Mouse (Mus musculus) MEL (cell line): ENCODE data around the gene Mnd1. TPM values are rescaled to one million over a fixed set of nuclear protein-coding genes. Genes with fewer than 3 reads are reported as not detected.

Experiments
- DNase-seq: peaks from one replicate; pipeline ENCODE4 v3.0.0; 2011; ENCODE audit warnings: low read depth, low spot score
- H3K27ac ChIP-seq: 2 replicates; pipeline ENCODE4 v1.5.1; 2012; ENCODE audit warnings: low read depth, mild to moderate bottlenecking, control low read depth, low read length, moderate library complexity; ENCODE audit not compliant: control insufficient read depth
- H3K27me3 ChIP-seq, 2 experiments: fragments of 150-350 bp in 1 of 2; sonication (generic) in 1 of 2; 2 replicates each; pipeline ENCODE4 v1.6.1; 2012; ENCODE audit warnings: low read length in 2 of 2, mild to moderate bottlenecking in 2 of 2, improper control_type of control experiment in 1 of 2, moderate library complexity in 1 of 2; ENCODE audit not compliant: insufficient read depth in 2 of 2, control insufficient read depth in 1 of 2
- H3K36me3 ChIP-seq, 2 experiments: 2 replicates each; pipeline ENCODE4 v1.6.1; 2012 to 2014; ENCODE audit warnings: low read length in 2 of 2, improper control_type of control experiment in 1 of 2, inconsistent platforms in 1 of 2, mild to moderate bottlenecking in 1 of 2; ENCODE audit not compliant: insufficient read depth in 2 of 2, control insufficient read depth in 1 of 2
- H3K4me1 ChIP-seq, 2 experiments: fragments of 150-350 bp in 1 of 2; sonication (generic) in 1 of 2; 2 replicates each; pipeline ENCODE4 v1.6.1; 2012; ENCODE audit warnings: low read length in 2 of 2, improper control_type of control experiment in 1 of 2, mild to moderate bottlenecking in 1 of 2; ENCODE audit not compliant: insufficient read depth in 2 of 2, control insufficient read depth in 1 of 2
- H3K4me3 ChIP-seq, 2 experiments: fragments of 150-350 bp in 1 of 2; sonication (generic) in 1 of 2; 2 replicates each; pipeline ENCODE4 v1.5.1; 2012; ENCODE audit warnings: low read depth in 2 of 2, low read length in 2 of 2, mild to moderate bottlenecking in 2 of 2, moderate library complexity in 2 of 2, control low read depth in 1 of 2, improper control_type of control experiment in 1 of 2; ENCODE audit not compliant: control insufficient read depth in 1 of 2, insufficient read depth in 1 of 2
- H3K79me2 ChIP-seq: 2 replicates; pipeline ENCODE4 v1.6.1; 2012; ENCODE audit warnings: mild to moderate bottlenecking, low read length, moderate library complexity; ENCODE audit not compliant: control insufficient read depth, poor library complexity, insufficient read depth
- H3K9ac ChIP-seq: 2 replicates; pipeline ENCODE4 v1.6.1; 2012; ENCODE audit warnings: low read depth, mild to moderate bottlenecking, control low read depth, low read length, moderate library complexity; ENCODE audit not compliant: control insufficient read depth, poor library complexity, severe bottlenecking
- H3K9me3 ChIP-seq: fragments of 150-350 bp; sonication (generic); replicated peaks from 2 replicates; pipeline ENCODE4 v1.6.1; 2012; ENCODE audit warnings: mild to moderate bottlenecking, low read length, improper control_type of control experiment, moderate library complexity; ENCODE audit not compliant: insufficient read depth
- BHLHE40 ChIP-seq: IDR thresholded peaks from 2 replicates; pipeline ENCODE4 v1.6.1; 2012; ENCODE audit warnings: low read depth, mild to moderate bottlenecking, inconsistent platforms, low read length, improper control_type of control experiment, borderline replicate concordance
- CHD1 ChIP-seq: IDR thresholded peaks from 2 replicates; pipeline ENCODE4 v1.6.1; 2012; ENCODE audit warnings: low read depth, mild to moderate bottlenecking, inconsistent platforms, low read length, improper control_type of control experiment
- CHD2 ChIP-seq: IDR thresholded peaks from 2 replicates; pipeline ENCODE4 v1.6.1; 2011; ENCODE audit warnings: low read length, improper control_type of control experiment
- CTCF ChIP-seq, 3 experiments: IDR thresholded peaks in 2 of 3; conservative IDR thresholded peaks in 1 of 3; 2 replicates each; pipeline ENCODE4 v1.5.1; 2011 to 2012; ENCODE audit warnings: low read length in 3 of 3, low read depth in 2 of 3, mild to moderate bottlenecking in 2 of 3, improper control_type of control experiment in 1 of 3, inconsistent platforms in 1 of 3, mixed read lengths in 1 of 3, moderate library complexity in 1 of 3; ENCODE audit not compliant: control insufficient read depth in 1 of 3, insufficient read depth in 1 of 3, poor library complexity in 1 of 3, severe bottlenecking in 1 of 3
- E2F4 ChIP-seq: IDR thresholded peaks from 2 replicates; pipeline ENCODE4 v1.6.1; 2011; ENCODE audit warnings: low read depth, low read length, improper control_type of control experiment, borderline replicate concordance
- EP300 ChIP-seq, 2 experiments: IDR thresholded peaks; 2 replicates each; pipeline ENCODE4 v1.6.1; 2011; ENCODE audit warnings: improper control_type of control experiment in 2 of 2, low read length in 2 of 2, low read depth in 1 of 2, mild to moderate bottlenecking in 1 of 2
- ETS1 ChIP-seq: IDR thresholded peaks from 2 replicates; pipeline ENCODE4 v1.6.1; 2012; ENCODE audit warnings: low read depth, mild to moderate bottlenecking, inconsistent platforms, low read length, improper control_type of control experiment, moderate library complexity
- GATA1 ChIP-seq: IDR thresholded peaks from 2 replicates; pipeline ENCODE4 v1.6.1; 2011; ENCODE audit warnings: low read depth, low read length, improper control_type of control experiment
- HCFC1 ChIP-seq: IDR thresholded peaks from 2 replicates; pipeline ENCODE4 v1.6.1; 2012; ENCODE audit warnings: low read depth, mild to moderate bottlenecking, inconsistent platforms, low read length, improper control_type of control experiment, moderate library complexity
- MAFK ChIP-seq: IDR thresholded peaks from 2 replicates; pipeline ENCODE4 v1.6.1; 2011; ENCODE audit warnings: low read depth, mild to moderate bottlenecking, low read length, improper control_type of control experiment, borderline replicate concordance
- MAX ChIP-seq: IDR thresholded peaks from 2 replicates; pipeline ENCODE4 v1.6.1; 2011; ENCODE audit warnings: low read length, improper control_type of control experiment
- MAZ ChIP-seq: IDR thresholded peaks from 2 replicates; pipeline ENCODE4 v1.6.1; 2012; ENCODE audit warnings: low read depth, mild to moderate bottlenecking, inconsistent platforms, low read length, improper control_type of control experiment
- MEF2A ChIP-seq: IDR thresholded peaks from 2 replicates; pipeline ENCODE4 v1.6.1; 2014; ENCODE audit warnings: low read depth, mild to moderate bottlenecking, inconsistent platforms, low read length, improper control_type of control experiment; ENCODE audit not compliant: poor library complexity, insufficient replicate concordance, severe bottlenecking; ENCODE audit errors: extremely low read depth
- MXI1 ChIP-seq: IDR thresholded peaks from 2 replicates; pipeline ENCODE4 v1.6.1; 2011; ENCODE audit warnings: mild to moderate bottlenecking, low read depth, low read length, improper control_type of control experiment
- MYB ChIP-seq: IDR thresholded peaks from 2 replicates; pipeline ENCODE4 v1.6.1; 2011; ENCODE audit warnings: mild to moderate bottlenecking, low read depth, low read length, improper control_type of control experiment
- MYC ChIP-seq: IDR thresholded peaks from 2 replicates; pipeline ENCODE4 v1.6.1; 2011; ENCODE audit warnings: low read depth, mild to moderate bottlenecking, low read length, improper control_type of control experiment, moderate library complexity
- NELFE ChIP-seq: IDR thresholded peaks from 2 replicates; pipeline ENCODE4 v1.6.1; 2011; ENCODE audit warnings: low read depth, low read length, improper control_type of control experiment
- POLR2A ChIP-seq, 2 experiments: IDR thresholded peaks; 2 replicates each; pipeline ENCODE4 v1.6.1; 2011 to 2012; ENCODE audit warnings: low read length in 2 of 2, mild to moderate bottlenecking in 2 of 2, control low read depth in 1 of 2, improper control_type of control experiment in 1 of 2, low read depth in 1 of 2, moderate library complexity in 1 of 2; ENCODE audit not compliant: control insufficient read depth in 1 of 2, insufficient read depth in 1 of 2, poor library complexity in 1 of 2
- POLR2AphosphoS2 ChIP-seq: IDR thresholded peaks from 2 replicates; pipeline ENCODE4 v1.6.1; 2011; ENCODE audit warnings: low read length, improper control_type of control experiment
- RAD21 ChIP-seq: IDR thresholded peaks from 2 replicates; pipeline ENCODE4 v1.6.1; 2011; ENCODE audit warnings: mild to moderate bottlenecking, low read depth, low read length, improper control_type of control experiment
- RCOR1 ChIP-seq: IDR thresholded peaks from 2 replicates; pipeline ENCODE4 v1.6.1; 2012; ENCODE audit warnings: low read depth, mild to moderate bottlenecking, inconsistent platforms, low read length, improper control_type of control experiment
- SIN3A ChIP-seq: IDR thresholded peaks from 2 replicates; pipeline ENCODE4 v1.6.1; 2012; ENCODE audit warnings: low read length, improper control_type of control experiment, inconsistent platforms
- SMC3 ChIP-seq: IDR thresholded peaks from 2 replicates; pipeline ENCODE4 v1.6.1; 2011; ENCODE audit warnings: low read depth, low read length, improper control_type of control experiment
- TCF12 ChIP-seq: IDR thresholded peaks from 2 replicates; pipeline ENCODE4 v1.6.1; 2014; ENCODE audit warnings: low read depth, mild to moderate bottlenecking, inconsistent platforms, low read length, improper control_type of control experiment, moderate library complexity
- USF1 ChIP-seq: IDR thresholded peaks from 2 replicates; pipeline ENCODE4 v1.6.1; 2014; ENCODE audit warnings: low read depth, mild to moderate bottlenecking, inconsistent platforms, low read length, improper control_type of control experiment, moderate library complexity
- USF2 ChIP-seq, 2 experiments: IDR thresholded peaks; 2 replicates each; pipeline ENCODE4 v1.6.1; 2011 to 2012; ENCODE audit warnings: improper control_type of control experiment in 2 of 2, low read length in 2 of 2, borderline replicate concordance in 1 of 2, inconsistent platforms in 1 of 2, low read depth in 1 of 2, mild to moderate bottlenecking in 1 of 2; ENCODE audit not compliant: insufficient read depth in 1 of 2
- ZKSCAN1 ChIP-seq: IDR thresholded peaks from 2 replicates; pipeline ENCODE4 v1.6.1; 2012; ENCODE audit warnings: low read depth, mild to moderate bottlenecking, inconsistent platforms, low read length, improper control_type of control experiment, moderate library complexity
- polyA plus RNA-seq, 2 experiments: library from polyadenylated mRNA; stranded (reverse) in 1 of 2; unstranded in 1 of 2; fragments of >175 nt in 1 of 2; fragments of >200 nt in 1 of 2; gene quantifications; 2 replicates each; pipeline versions ENCODE4 v1.2.1 to v1.2.4; 2012; ENCODE audit warnings: low replicate concordance in 2 of 2, low read depth in 1 of 2; ENCODE audit not compliant: insufficient read length in 2 of 2, insufficient read depth in 1 of 2, missing spikeins in 1 of 2
- total RNA-seq: library from RNA; depleted of rRNA; stranded (reverse); fragments of 300-350 nt; gene quantifications from 2 replicates; pipeline ENCODE4 v1.2.3, GENCODE M21; 2012

Mnd1 gene
- total and polyA plus RNA-seq, 3 experiments: 11.0 to 11.2 TPM; not detected in 1

- Histone ChIP-seq H3K9ac (peak overlapping the region; percentile 91), H3K9me3 (no peaks in the 10 kb centered on the region), H3K4me1 (peaks cover 22 to 42% of the 10 kb centered on the region in 2 experiments)
Measured at GRCm38 (mm10) chr3:84038981-84039645, 116.5 kb downstream of the Mnd1 start.

GRCm38 (mm10) chr3:84038126-84038525, 117.5 kb downstream of the Mnd1 start:
- Histone ChIP-seq H3K36me3 (peaks cover 0 to 61% of the 10 kb centered on the region in 2 experiments; a peak in 2 of 4 replicates), H3K27ac (no peak overlapping the region), H3K9me3 (no peaks in the 10 kb centered on the region), H3K79me2 (peaks cover 43% of the 10 kb centered on the region), H3K27me3 (no peaks in the 10 kb centered on the region), H3K4me1 (peaks cover 25 to 42% of the 10 kb centered on the region in 2 experiments), H3K4me3 (peak overlapping the region in 1 of 2 experiments; percentile 96; a peak in 2 of 4 replicates), H3K9ac (peak overlapping the region; percentile 17)
- TF ChIP-seq POLR2A (IDR thresholded peaks at IDR 0.05; ENCODE audit: control insufficient read depth in 1 of 2, insufficient read depth in 1 of 2, low read depth in 1 of 2, low read length in 2 of 2, poor library complexity in 1 of 2) (no peak), RAD21 (no peak), RCOR1 (no peak), MXI1 (no peak), CTCF (IDR thresholded peaks at IDR 0.05 in 2 of 3, conservative IDR thresholded peaks at IDR 0.05 in 1 of 3; ENCODE audit: control insufficient read depth in 1 of 3, insufficient read depth in 1 of 3, low read depth in 2 of 3, low read length in 3 of 3, poor library complexity in 1 of 3, severe bottlenecking in 1 of 3) (no peak), MYB (no peak), TCF12 (no peak), SMC3 (no peak), SIN3A (no peak), ETS1 (no peak), HCFC1 (no peak), MYC (no peak), POLR2AphosphoS2 (no peak), E2F4 (no peak), USF2 (IDR thresholded peaks at IDR 0.05; ENCODE audit: borderline replicate concordance in 1 of 2, insufficient read depth in 1 of 2, low read depth in 1 of 2, low read length in 2 of 2) (no peak), CHD1 (no peak), EP300 (IDR thresholded peaks at IDR 0.05; ENCODE audit: low read depth in 1 of 2, low read length in 2 of 2) (no peak)
- no peak for DNase-seq

More at GRCm38 (mm10) chr3:84038981-84039645, 116.5 kb downstream of the Mnd1 start:
- Histone ChIP-seq H3K79me2 (peaks cover 36% of the 10 kb centered on the region), H3K36me3 (peaks cover 0 to 60% of the 10 kb centered on the region in 2 experiments; a peak in 2 of 4 replicates), H3K27ac (peak overlapping the region; percentile 74)
- TF ChIP-seq MXI1 (peak; percentile 65), MAFK (no peak), MAZ (peak; percentile 33; the same call in 1 of the 2 replicates), MYC (peak; percentile 37; the same call in 1 of the 2 replicates), MEF2A (no peak), E2F4 (no peak), HCFC1 (no peak), ETS1 (peak; percentile 7; the same call in 1 of the 2 replicates), NELFE (no peak), ZKSCAN1 (no peak), BHLHE40 (no peak), CHD2 (no peak), GATA1 (no peak), SIN3A (peak; percentile 66; the same call in 1 of the 2 replicates), USF1 (peak; percentile 51), MAX (peak; percentile 76)
- TF ChIP-seq, all 39 proteins: peak for 7
- peak; percentile 86 for DNase-seq
- peak overlapping the region; percentile 74 to 96 for H3K4me3 ChIP-seq
- no peaks in the 10 kb centered on the region for H3K27me3 ChIP-seq
